Mouse (Mus musculus): ENCODE data around the gene Klk1b1. TPM values are rescaled to one million over a fixed set of nuclear protein-coding genes. Genes with fewer than 3 reads are reported as not detected.
"Not testable (repeated sequence)": the region's sequence is repeated elsewhere in the genome, so short reads cannot be mapped to it uniquely, and the experiment has no call there.

The Klk1b1 gene
- polyA plus RNA-seq, 1 experiment: not detected

- 71% methylated on average over 3 of the region's 3 CpGs for WGBS
- no peaks in the 10 kb centered on the region for H3K36me3 ChIP-seq (ENCODE audit: control insufficient read depth, insufficient read depth, low read length)
- no peak overlapping the region for H3K27ac ChIP-seq (ENCODE audit: insufficient read depth, low read length)
- H3K4me3 ChIP-seq (ENCODE audit: extremely low read depth, insufficient read depth, insufficient read length): no peak overlapping the region
- no peak for TF ChIP-seq POLR2A (IDR thresholded peaks at IDR 0.05; ENCODE audit: low read depth, low read length)
- TF ChIP-seq CTCF (IDR thresholded peaks at IDR 0.05; ENCODE audit: extremely low read depth, insufficient read depth, insufficient read length, insufficient replicate concordance): no peak
- H3K4me1 ChIP-seq (ENCODE audit: control insufficient read depth, insufficient read depth, insufficient read length): no peaks in the 10 kb centered on the region
- no peaks in the 10 kb centered on the region for H3K27me3 ChIP-seq (ENCODE audit: control insufficient read depth, insufficient read depth, low read length)
- DNase-seq (ENCODE audit: low read depth in 1 of 2, low spot score in 2 of 2): no peak
These were observed 21.8 kb upstream of the Klk1b1 start for GRCm38 (mm10) chr7:43944727-43945264.

GRCm38 (mm10) chr7:43950364-43950763, 16.2 kb upstream of the Klk1b1 start, which contains the start of gene Klk1b8:
Klk1b8 (plus strand) TSS chr7:43950664.
- Histone ChIP-seq H3K27ac (ENCODE audit: insufficient read depth, low read length) (no peak within 1 kb of the TSS), H3K27me3 (ENCODE audit: control insufficient read depth, insufficient read depth, low read length) (no peaks in the 10 kb centered on the region), H3K4me3 (ENCODE audit: extremely low read depth, insufficient read depth, insufficient read length) (no peak within 1 kb of the TSS), H3K4me1 (ENCODE audit: control insufficient read depth, insufficient read depth, insufficient read length) (no peaks in the 10 kb centered on the region), H3K36me3 (ENCODE audit: control insufficient read depth, insufficient read depth, low read length) (no peaks in the 10 kb centered on the region)
- 63% methylated on average over 2 of the region's 2 CpGs for WGBS
- DNase-seq (ENCODE audit: low read depth in 1 of 2, low spot score in 2 of 2): no peak
- no peak for TF ChIP-seq CTCF (IDR thresholded peaks at IDR 0.05; ENCODE audit: extremely low read depth, insufficient read depth, insufficient read length, insufficient replicate concordance)
- TF ChIP-seq POLR2A (IDR thresholded peaks at IDR 0.05; ENCODE audit: low read depth, low read length): no peak

DNA sequence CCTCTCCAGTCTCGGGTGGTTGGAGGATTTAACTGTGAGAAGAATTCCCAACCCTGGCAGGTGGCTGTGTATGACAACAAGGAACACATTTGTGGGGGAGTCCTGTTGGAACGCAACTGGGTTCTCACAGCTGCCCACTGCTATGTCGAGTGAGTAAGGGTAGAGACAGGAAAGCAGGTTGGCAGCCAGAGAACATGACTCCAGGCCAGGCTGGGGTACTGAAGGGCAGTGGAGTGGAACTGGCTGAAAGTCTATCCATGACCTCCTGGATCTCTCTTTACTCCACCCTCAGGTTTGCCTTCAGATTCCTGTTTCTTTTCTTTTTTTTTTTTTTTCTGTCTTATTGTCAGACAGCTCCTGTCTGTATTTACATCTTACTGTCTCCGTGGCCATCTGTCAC, 13.8 kb upstream of the Klk1b1 start:
- H3K36me3 ChIP-seq (ENCODE audit: control insufficient read depth, insufficient read depth, low read length): no peaks in the 10 kb centered on the region
- no peak overlapping the region for H3K4me3 ChIP-seq (ENCODE audit: extremely low read depth, insufficient read depth, insufficient read length)
- WGBS: 68% methylated on average over 4 of the region's 4 CpGs
- no peak for DNase-seq (ENCODE audit: low read depth in 1 of 2, low spot score in 2 of 2)
- no peak overlapping the region for H3K27ac ChIP-seq (ENCODE audit: insufficient read depth, low read length)
- H3K4me1 ChIP-seq (ENCODE audit: control insufficient read depth, insufficient read depth, insufficient read length): no peaks in the 10 kb centered on the region
- TF ChIP-seq CTCF (IDR thresholded peaks at IDR 0.05; ENCODE audit: extremely low read depth, insufficient read depth, insufficient read length, insufficient replicate concordance) (no peak), POLR2A (IDR thresholded peaks at IDR 0.05; ENCODE audit: low read depth, low read length) (no peak)
- no peaks in the 10 kb centered on the region for H3K27me3 ChIP-seq (ENCODE audit: control insufficient read depth, insufficient read depth, low read length)

- TF ChIP-seq CTCF (IDR thresholded peaks at IDR 0.05; ENCODE audit: extremely low read depth, insufficient read depth, insufficient read length, insufficient replicate concordance) (no peak), POLR2A (IDR thresholded peaks at IDR 0.05; ENCODE audit: low read depth, low read length) (no peak)
These were observed 507 bp downstream of the Klk1b1 start for GRCm38 (mm10) chr7:43967058-43967457.

GRCm38 (mm10) chr7:43967612-43968011, 1.1 kb downstream of the Klk1b1 start:
- no peak overlapping the region for H3K4me3 ChIP-seq (ENCODE audit: extremely low read depth, insufficient read depth, insufficient read length)
- H3K27me3 ChIP-seq (ENCODE audit: control insufficient read depth, insufficient read depth, low read length): no peaks in the 10 kb centered on the region
- no peaks in the 10 kb centered on the region for H3K36me3 ChIP-seq (ENCODE audit: control insufficient read depth, insufficient read depth, low read length)
- H3K4me1 ChIP-seq (ENCODE audit: control insufficient read depth, insufficient read depth, insufficient read length): no peaks in the 10 kb centered on the region
- no peak overlapping the region for H3K27ac ChIP-seq (ENCODE audit: insufficient read depth, low read length)
- TF ChIP-seq CTCF (IDR thresholded peaks at IDR 0.05; ENCODE audit: extremely low read depth, insufficient read depth, insufficient read length, insufficient replicate concordance) (no peak), POLR2A (IDR thresholded peaks at IDR 0.05; ENCODE audit: low read depth, low read length) (no peak)
- DNase-seq (ENCODE audit: low read depth in 1 of 2, low spot score in 2 of 2): no peak
- 71% methylated on average over 2 of the region's 2 CpGs for WGBS

More at GRCm38 (mm10) chr7:43967058-43967457, 507 bp downstream of the Klk1b1 start:
- Histone ChIP-seq H3K27me3 (ENCODE audit: control insufficient read depth, insufficient read depth, low read length) (no peaks in the 10 kb centered on the region), H3K27ac (ENCODE audit: insufficient read depth, low read length) (no peak overlapping the region), H3K4me3 (ENCODE audit: extremely low read depth, insufficient read depth, insufficient read length) (no peak overlapping the region), H3K36me3 (ENCODE audit: control insufficient read depth, insufficient read depth, low read length) (no peaks in the 10 kb centered on the region), H3K4me1 (ENCODE audit: control insufficient read depth, insufficient read depth, insufficient read length) (no peaks in the 10 kb centered on the region)
- no peak for DNase-seq (ENCODE audit: low read depth in 1 of 2, low spot score in 2 of 2)
- WGBS: 65% methylated on average over 3 of the region's 3 CpGs

DNA sequence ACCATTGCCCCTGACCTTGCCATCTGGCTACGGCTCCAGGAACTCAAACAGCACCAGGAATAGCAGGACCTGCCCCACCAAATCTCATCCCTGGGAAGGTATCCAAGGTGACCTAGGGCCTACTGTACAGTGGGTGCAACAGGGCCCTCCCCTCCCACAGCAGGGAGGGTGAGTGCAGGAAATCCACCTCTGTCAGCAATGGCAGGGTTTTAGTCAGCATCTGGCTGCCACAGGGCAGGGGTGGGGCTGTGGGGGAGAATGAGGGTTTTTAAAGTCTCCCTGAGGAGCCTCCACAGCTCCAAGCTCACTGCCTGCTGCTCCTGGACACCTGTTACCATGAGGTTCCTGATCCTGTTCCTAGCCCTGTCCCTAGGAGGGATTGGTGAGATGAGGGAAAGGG, 9.2 kb downstream of the Klk1b1 start, which contains the start of gene Klk1b9:
Gene Klk1b9, plus strand, starts transcription at position 301 of the 400 bp plus-strand sequence.
- not testable (repeated sequence) for H3K27me3 ChIP-seq (ENCODE audit: control insufficient read depth, insufficient read depth, low read length); DNase-seq (ENCODE audit: low read depth in 1 of 2, low spot score in 2 of 2); H3K4me1 ChIP-seq (ENCODE audit: control insufficient read depth, insufficient read depth, insufficient read length); H3K36me3 ChIP-seq (ENCODE audit: control insufficient read depth, insufficient read depth, low read length); H3K4me3 ChIP-seq (ENCODE audit: extremely low read depth, insufficient read depth, insufficient read length); H3K27ac ChIP-seq (ENCODE audit: insufficient read depth, low read length)
- WGBS: 82% methylated on average over 1 of the region's 1 CpGs

- Histone ChIP-seq H3K27ac (ENCODE audit: insufficient read depth, low read length) (no peak overlapping the region), H3K36me3 (ENCODE audit: control insufficient read depth, insufficient read depth, low read length) (no peaks in the 10 kb centered on the region), H3K4me3 (ENCODE audit: extremely low read depth, insufficient read depth, insufficient read length) (no peak overlapping the region), H3K27me3 (ENCODE audit: control insufficient read depth, insufficient read depth, low read length) (no peaks in the 10 kb centered on the region), H3K4me1 (ENCODE audit: control insufficient read depth, insufficient read depth, insufficient read length) (no peaks in the 10 kb centered on the region)
- TF ChIP-seq CTCF (IDR thresholded peaks at IDR 0.05; ENCODE audit: extremely low read depth, insufficient read depth, insufficient read length, insufficient replicate concordance): no peak
- TF ChIP-seq POLR2A (IDR thresholded peaks at IDR 0.05; ENCODE audit: low read depth, low read length): no peak
- DNase-seq (ENCODE audit: low read depth in 1 of 2, low spot score in 2 of 2): no peak
These were observed 19.1 kb downstream of the Klk1b1 start for GRCm38 (mm10) chr7:43985657-43986056.

DNA sequence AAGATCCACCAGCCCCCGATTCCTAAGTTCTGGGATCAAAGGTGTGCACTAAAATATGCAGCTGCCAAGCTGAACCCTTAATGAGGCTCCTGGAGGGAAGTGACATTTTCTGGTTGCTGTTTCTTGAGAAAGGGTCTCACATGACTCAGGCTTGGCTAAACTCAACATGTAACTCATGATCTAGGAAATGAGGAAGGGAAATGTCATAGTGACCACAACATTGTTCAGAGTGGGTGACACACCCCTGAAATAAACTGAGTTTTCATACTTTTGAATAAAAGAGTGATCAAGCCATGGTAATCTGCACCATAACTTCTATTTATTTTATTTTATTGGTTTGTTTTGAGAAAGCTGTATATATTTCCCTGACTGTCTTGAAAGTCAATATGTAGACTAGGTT, 28.3 kb downstream of the Klk1b1 start:
- 59% methylated on average over 1 of the region's 1 CpGs for WGBS
- not testable (repeated sequence) for DNase-seq (ENCODE audit: low read depth in 1 of 2, low spot score in 2 of 2); H3K4me1 ChIP-seq (ENCODE audit: control insufficient read depth, insufficient read depth, insufficient read length); H3K27ac ChIP-seq (ENCODE audit: insufficient read depth, low read length); H3K27me3 ChIP-seq (ENCODE audit: control insufficient read depth, insufficient read depth, low read length); H3K36me3 ChIP-seq (ENCODE audit: control insufficient read depth, insufficient read depth, low read length); H3K4me3 ChIP-seq (ENCODE audit: extremely low read depth, insufficient read depth, insufficient read length)

DNA sequence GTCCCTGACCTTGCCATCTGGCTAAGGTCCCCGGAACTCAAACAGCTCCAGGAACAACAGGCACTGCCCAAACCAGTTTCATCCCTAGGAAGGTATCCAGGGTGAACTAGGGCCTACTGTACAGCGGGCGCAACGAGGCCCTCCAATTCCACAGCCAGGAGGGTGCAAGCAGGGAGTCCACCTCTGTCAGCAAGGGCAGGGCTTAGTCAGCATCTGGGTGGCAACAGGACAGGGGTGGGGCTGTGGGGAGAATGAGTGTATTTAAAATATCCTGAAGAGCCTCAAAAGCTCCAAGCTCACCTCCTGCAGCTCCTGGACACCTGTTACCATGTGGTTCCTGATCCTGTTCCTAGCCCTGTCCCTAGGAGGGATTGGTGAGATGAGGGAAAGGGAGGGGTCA, 29.0 kb downstream of the Klk1b1 start, which contains the start of gene Klk1b11:
Gene Klk1b11, plus strand, starts transcription at position 301 of the 400 bp plus-strand sequence.
- not testable (repeated sequence) for H3K4me3 ChIP-seq (ENCODE audit: extremely low read depth, insufficient read depth, insufficient read length); H3K27ac ChIP-seq (ENCODE audit: insufficient read depth, low read length); H3K36me3 ChIP-seq (ENCODE audit: control insufficient read depth, insufficient read depth, low read length); H3K4me1 ChIP-seq (ENCODE audit: control insufficient read depth, insufficient read depth, insufficient read length); H3K27me3 ChIP-seq (ENCODE audit: control insufficient read depth, insufficient read depth, low read length); DNase-seq (ENCODE audit: low read depth in 1 of 2, low spot score in 2 of 2)
- 76% methylated on average over 4 of the region's 4 CpGs for WGBS
